Mouse (Mus musculus): ENCODE measurements around the gene Rilp.

Gene Rilp

GRCm38 (mm10) chr11:75494296-75495049, 15.4 kb upstream of the Rilp start:
- no peak for DNase-seq

GRCm38 (mm10) chr11:75498126-75498525, 11.8 kb upstream of the Rilp start:
- no peak for DNase-seq

DNA sequence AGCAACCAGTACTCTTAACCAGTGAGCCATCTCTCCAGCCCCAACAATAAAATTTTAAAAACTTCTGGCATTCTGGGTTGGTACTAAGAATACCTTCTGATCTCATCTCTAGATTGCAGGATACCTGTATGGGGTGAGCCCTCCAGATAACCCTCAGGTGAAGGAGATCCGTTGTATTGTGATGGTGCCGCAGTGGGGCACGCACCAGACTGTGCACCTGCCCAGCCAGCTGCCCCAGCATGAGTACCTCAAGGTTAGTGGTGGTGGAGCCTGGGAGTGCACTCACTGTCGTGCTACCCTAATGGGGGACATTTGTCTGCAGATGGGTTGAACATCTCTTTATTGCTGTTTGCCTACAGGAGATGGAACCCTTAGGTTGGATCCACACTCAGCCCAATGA, 1.7 kb upstream of the Rilp start:
- DNase-seq: peak; percentile 22

- DNase-seq: peak; percentile 43
Observed at GRCm38 (mm10) chr11:75508904-75509303, 990 bp upstream of the Rilp start.

- DNase-seq: peak; percentile 93
Observed at GRCm38 (mm10) chr11:75510627-75510993, 716 bp downstream of the Rilp start.

GRCm38 (mm10) chr11:75511213-75511612, 1.3 kb downstream of the Rilp start:
- DNase-seq: peak; percentile 68

DNA sequence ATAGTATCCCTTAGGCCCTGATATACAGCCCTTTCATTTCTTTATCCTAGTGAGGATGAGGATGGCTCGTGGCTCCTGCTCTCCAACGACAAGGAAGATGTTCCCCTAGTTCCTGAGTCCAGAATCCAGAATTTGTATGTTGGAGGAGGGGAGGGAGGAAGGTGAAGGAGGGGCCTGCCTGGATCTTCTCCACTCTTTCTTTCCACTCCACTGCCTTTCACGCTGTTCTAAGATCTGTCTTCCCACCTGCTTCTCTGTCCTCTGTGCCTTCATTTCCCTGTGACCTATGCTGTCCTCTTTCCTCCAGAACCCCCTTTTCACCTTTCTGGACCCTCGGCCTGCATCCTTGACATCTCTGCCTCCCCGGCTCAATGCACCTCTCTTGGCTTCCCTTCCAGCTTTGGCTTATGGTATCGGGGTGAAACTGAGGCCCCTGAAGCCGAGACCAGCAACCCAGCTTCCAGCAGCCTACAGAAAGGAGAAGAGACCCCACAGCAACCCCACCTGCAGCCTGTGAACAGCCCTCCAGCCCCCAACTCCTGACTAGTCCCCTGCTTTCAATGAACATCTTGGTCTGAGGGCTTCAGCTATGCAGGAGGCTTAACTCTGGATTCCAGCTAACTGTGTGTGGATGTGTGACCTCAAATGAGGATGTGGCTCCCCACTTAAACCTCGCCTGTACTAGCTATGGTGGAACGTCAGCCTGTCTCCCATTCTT, 2.6 kb downstream of the Rilp start:
- no peak for DNase-seq

GRCm38 (mm10) chr11:75513336-75513735, 3.4 kb downstream of the Rilp start, which contains the start of gene Scarf1:
Gene Scarf1, plus strand, starts transcription at chr11:75513540.
- DNase-seq: peak; percentile 26

DNA sequence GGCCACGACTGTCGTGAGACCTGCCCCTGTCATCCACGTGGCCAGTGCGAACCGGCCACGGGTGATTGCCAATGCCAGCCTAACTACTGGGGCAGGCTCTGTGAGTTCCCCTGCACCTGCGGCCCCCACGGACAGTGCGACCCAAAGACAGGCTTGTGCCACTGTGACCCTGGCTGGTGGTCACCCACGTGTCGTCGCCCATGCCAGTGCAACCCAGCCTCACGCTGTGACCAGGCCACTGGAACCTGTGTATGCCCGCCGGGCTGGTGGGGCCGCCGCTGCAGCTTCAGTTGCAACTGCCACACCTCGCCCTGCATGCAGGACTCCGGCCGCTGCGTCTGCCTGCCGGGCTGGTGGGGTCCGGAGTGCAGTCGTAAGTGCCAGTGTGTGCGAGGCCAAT, 5.3 kb downstream of the Rilp start:
- peak; percentile 32 for DNase-seq

DNA sequence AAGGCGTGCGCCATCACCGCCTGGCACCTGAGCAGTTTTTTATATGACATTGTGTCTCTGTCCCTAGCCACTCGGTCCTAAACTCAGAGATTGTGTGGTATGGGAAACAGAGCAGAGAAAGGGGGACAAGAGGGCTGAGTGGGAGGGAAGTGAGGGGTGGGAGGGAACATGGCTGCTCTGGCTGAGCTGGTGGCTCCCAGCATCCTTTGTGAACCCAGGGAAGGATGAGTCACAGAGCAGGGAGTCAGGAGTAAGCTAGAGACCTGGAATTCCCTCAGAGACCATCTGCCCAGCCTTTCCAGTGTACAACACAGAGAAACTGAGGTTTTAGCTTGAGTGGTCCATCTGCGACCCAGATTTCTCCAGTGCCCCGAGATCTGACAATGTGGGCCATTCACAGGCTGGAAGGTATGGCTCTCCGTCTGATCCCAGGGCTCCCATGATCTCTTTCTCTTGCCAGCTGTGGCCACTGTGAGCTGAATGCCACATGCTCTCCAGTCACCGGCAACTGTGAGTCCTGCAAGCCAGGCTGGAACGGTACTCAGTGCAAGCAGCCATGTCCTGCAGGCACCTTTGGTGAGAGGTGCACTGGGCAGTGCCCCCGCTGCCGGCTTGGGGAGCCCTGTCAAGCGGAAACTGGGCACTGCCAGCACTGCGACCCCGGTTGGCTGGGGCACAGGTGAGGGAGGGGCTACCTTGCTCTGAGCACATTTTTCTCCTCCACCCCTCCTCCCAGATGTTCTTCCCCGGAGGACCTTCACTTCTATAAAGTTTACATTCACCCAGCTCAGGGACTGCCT, 10.1 kb downstream of the Rilp start:
- peak; percentile 16 for DNase-seq

GRCm38 (mm10) chr11:75521609-75522008, 11.7 kb downstream of the Rilp start:
- no peak for DNase-seq

- no peak for DNase-seq
Observed at GRCm38 (mm10) chr11:75522793-75523192, 12.9 kb downstream of the Rilp start.

DNA sequence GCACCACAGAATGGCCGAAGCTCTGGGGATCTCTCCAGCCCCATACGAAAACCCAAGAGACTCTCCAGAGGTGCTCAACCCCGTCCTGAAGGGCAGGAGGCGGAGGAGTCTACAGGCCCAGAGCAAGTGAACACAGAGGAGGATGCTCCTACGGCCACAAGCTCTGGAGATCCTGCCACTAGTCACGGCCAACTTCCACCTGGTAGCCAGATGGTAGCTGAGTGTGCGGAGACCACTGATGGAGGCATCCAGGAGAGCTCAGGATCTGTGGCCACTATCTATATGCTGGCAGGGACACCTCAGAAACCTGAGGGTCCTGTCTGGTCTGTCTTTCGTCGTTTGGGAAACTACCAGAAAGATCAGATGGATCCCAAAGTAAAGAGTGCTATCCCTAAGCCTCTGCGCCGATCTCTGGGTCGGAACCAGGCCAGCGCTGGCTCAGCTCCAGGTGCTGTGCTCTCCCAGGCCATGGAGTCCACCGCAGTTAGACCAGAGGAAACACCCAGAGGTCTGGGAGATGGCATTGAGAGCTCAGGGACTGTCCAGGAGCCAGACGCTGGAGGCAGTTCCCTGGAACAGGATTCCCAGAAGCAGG, 15.7 kb downstream of the Rilp start:
- DNase-seq: peak; percentile 81

- no peak for DNase-seq
Observed at GRCm38 (mm10) chr11:75526943-75527342, 17.0 kb downstream of the Rilp start.

GRCm38 (mm10) chr11:75529771-75530170, 19.9 kb downstream of the Rilp start:
- DNase-seq: no peak

DNA sequence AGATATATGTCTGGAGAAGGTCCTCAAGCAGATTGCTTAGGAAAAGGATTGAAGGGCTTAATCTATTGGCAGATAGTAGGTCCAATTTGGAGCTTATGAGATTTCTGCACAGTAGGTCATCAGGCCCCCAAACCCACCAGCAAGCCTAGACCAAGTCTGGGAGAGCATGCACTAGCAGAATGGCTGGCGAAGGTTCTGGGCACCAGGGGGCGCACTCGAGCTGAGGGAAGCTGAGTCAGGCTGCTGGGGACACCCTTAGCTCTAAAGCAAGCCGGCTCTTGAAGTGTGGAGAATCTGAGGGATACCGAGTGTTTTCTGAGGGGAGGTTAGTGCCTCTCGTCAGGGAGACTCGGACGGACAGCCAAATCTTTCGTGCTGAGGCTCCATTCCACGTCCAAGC, 20.4 kb downstream of the Rilp start:
- DNase-seq: peak; percentile 94

GRCm38 (mm10) chr11:75530845-75531373, 21.0 kb downstream of the Rilp start:
- no peak for DNase-seq

DNA sequence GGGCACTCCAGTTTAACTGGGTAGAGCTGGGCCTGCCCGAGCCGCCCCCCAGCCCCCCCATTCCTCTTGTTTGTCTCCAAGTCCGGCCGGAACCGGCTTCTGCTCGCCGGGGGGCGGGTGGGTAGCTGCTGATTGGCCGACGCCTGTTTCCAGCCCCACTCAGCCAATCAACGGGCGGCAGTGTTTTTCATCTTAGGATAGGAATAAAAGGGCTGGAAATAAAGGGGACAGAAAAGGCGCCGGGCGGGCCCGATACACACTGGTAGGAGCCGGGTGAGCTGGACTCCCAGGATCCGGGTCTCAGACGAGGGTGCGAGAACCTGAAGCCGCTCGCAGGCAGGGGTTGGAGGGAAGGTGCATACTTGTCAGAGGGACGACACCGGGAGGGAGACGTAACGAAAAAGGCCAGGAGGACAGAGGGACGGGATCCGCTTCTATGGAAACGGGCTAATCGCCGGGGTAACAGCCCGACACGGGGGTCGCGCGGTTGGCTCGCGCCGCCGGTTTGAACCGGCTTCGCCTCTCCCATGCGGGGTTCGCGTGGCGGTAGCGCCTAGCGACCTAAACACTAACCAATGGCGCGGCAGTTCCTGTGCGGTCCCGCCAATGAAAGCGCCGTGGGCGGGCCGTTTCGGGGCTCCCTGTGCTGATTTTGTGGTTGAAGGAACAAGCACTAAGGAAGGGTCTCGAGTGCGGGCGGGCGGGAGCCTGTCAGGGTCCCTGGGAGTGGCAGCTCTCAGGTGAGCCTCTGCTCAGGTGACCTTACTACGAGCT, 21.8 kb downstream of the Rilp start, which contains the start of gene Slc43a2:
Gene Slc43a2, plus strand, starts transcription at position 226 of the 774 bp plus-strand sequence.
- DNase-seq: peak; percentile 98

GRCm38 (mm10) chr11:75532340-75533277, 22.7 kb downstream of the Rilp start:
- DNase-seq: peak; percentile 78

- DNase-seq: peak; percentile 65
Observed at GRCm38 (mm10) chr11:75533314-75534015, 23.6 kb downstream of the Rilp start.

Data from cerebellum, adult 9-11 months (tissue).